12 mouse cellular contexts compared by ENCODE assay signal in the genomic region with DNA sequence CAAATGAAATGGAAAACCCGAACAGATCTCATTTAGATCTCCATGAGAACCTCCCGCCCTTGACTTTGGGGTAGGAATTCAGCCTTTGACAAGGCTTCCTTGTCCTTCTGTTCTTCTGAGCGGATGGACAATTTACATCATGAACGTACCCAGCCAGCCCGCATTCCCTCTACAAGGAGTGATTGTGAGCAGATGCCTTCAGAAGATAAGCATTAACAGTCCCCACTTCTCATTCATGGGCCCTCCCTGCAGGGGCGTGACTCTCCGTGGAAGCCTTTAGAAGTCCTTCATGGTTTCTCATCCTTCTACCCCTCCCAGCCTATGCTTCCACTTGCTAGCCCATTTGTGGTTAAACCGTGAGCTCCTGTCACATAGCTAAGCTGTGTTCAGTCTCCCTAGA. TPM values are rescaled to one million over a fixed set of nuclear protein-coding genes. Genes with fewer than 3 reads are reported as not detected.
A peak's percentile ranks its signal among the peaks of the same experiment; 100 is the strongest.
DNase-seq lines count a peak whose midpoint lies in the region; ATAC-seq and TF ChIP-seq lines count a peak whose summit lies in the region.
"Had no signal": no experiment of that assay in that cellular context is flagged by ENCODE, and none has a peak within 500 bp of the region (broad histone marks: within the 10 kb centered on the region; RNA-seq: fewer than 3 reads in every experiment).

No protein-coding gene starts in this region.

- peak overlapping the region; percentile 66 for H3K27ac ChIP-seq in heart, embryonic 10.5 days
- H3K27ac ChIP-seq in liver, embryonic 15.5 days (replicated peaks): no peak overlapping the region
- H3K27ac ChIP-seq in cerebellum, adult 2 months (ENCODE audit: insufficient read depth, low read length): no peak overlapping the region
- H3K27ac ChIP-seq: embryonic facial prominence, embryonic 12.5 days; hindbrain, embryonic 15.5 days had no signal

- no peaks in the 10 kb centered on the region for H3K27me3 ChIP-seq in heart, embryonic 10.5 days (ENCODE audit: insufficient read depth, poor library complexity, severe bottlenecking)
- no peaks in the 10 kb centered on the region for H3K27me3 ChIP-seq in liver, embryonic 15.5 days
- no peaks in the 10 kb centered on the region for H3K27me3 ChIP-seq in cerebellum, adult 2 months (ENCODE audit: control insufficient read depth, insufficient read depth, low read length)
- H3K27me3 ChIP-seq: embryonic facial prominence, embryonic 12.5 days; hindbrain, embryonic 15.5 days had no signal

- WGBS in heart, embryonic 10.5 days: 38% methylated on average over 8 of the region's 8 CpGs
- WGBS in liver, embryonic 15.5 days (ENCODE audit: insufficient replicate concordance): 23% methylated on average over 8 of the region's 8 CpGs
- 90% methylated on average over 8 of the region's 8 CpGs for WGBS in cerebellum, adult 2 months

- TF ChIP-seq CTCF in cerebellum, adult 2 months (IDR thresholded peaks at IDR 0.05; ENCODE audit: borderline replicate concordance, insufficient read depth, low read depth, low read length): no peak

- H3K36me3 ChIP-seq in heart, embryonic 10.5 days: peaks cover 5% of the 10 kb centered on the region; the same call in 1 of the 2 replicates
- no peaks in the 10 kb centered on the region for H3K36me3 ChIP-seq in liver, embryonic 15.5 days (replicated peaks)
- H3K36me3 ChIP-seq: embryonic facial prominence, embryonic 12.5 days; hindbrain, embryonic 15.5 days had no signal

- no peaks in the 10 kb centered on the region for H3K9me3 ChIP-seq in heart, embryonic 10.5 days
- no peaks in the 10 kb centered on the region for H3K9me3 ChIP-seq in liver, embryonic 15.5 days (replicated peaks)
- H3K9me3 ChIP-seq: embryonic facial prominence, embryonic 12.5 days; hindbrain, embryonic 15.5 days had no signal

- H3K9ac ChIP-seq in liver, embryonic 15.5 days: no peak overlapping the region
- H3K9ac ChIP-seq: embryonic facial prominence, embryonic 12.5 days; hindbrain, embryonic 15.5 days had no signal

- TF ChIP-seq POLR2A in cerebellum, adult 2 months (IDR thresholded peaks at IDR 0.05; ENCODE audit: borderline replicate concordance, insufficient read depth, low read length): no peak

- DNase-seq in heart, embryonic 10.5 days (ENCODE audit: low spot score): no peak
- no peak for DNase-seq in heart, postnatal 10 days
- DNase-seq in layer of hippocampus, postnatal 10 days (ENCODE audit: low spot score in 2 of 2): peak; percentile 14 to 35
- no peak for DNase-seq in layer of hippocampus, adult 9-10 months (ENCODE audit: low spot score)
- peak; percentile 71 for DNase-seq in R1 (ENCODE audit: low read depth, low spot score)
- DNase-seq in T-cell, adult 2 months (ENCODE audit: low spot score): no peak
- DNase-seq in cerebellum, adult 2 months: no peak
- DNase-seq: cerebellum, adult 11-12 months; lung, postnatal 10 days had no signal

- H3K4me1 ChIP-seq in heart, embryonic 10.5 days: peaks cover 80% of the 10 kb centered on the region
- peaks cover 41% of the 10 kb centered on the region for H3K4me1 ChIP-seq in liver, embryonic 15.5 days (replicated peaks)
- H3K4me1 ChIP-seq in cerebellum, adult 2 months (ENCODE audit: control insufficient read depth, insufficient read depth, low read length): no peaks in the 10 kb centered on the region

- no peak overlapping the region for H3K4me3 ChIP-seq in heart, embryonic 10.5 days
- no peak overlapping the region for H3K4me3 ChIP-seq in liver, embryonic 15.5 days (replicated peaks)
- no peak overlapping the region for H3K4me3 ChIP-seq in cerebellum, adult 2 months (replicated peaks; ENCODE audit: insufficient read depth, low read depth, low read length)
- H3K4me3 ChIP-seq: embryonic facial prominence, embryonic 12.5 days; hindbrain, embryonic 15.5 days had no signal

- peak overlapping the region; percentile 30 for H3K4me2 ChIP-seq in liver, embryonic 15.5 days
- H3K4me2 ChIP-seq: embryonic facial prominence, embryonic 12.5 days; hindbrain, embryonic 15.5 days had no signal

- intact Hi-C loops in heart, postnatal 10 days (cut with DNase I): no loop called here

- 0 out of 2 replicates have a peak, but pooled peaks have one; percentile 27 for ATAC-seq in liver, embryonic 15.5 days (ENCODE audit: insufficient read depth)

RNA-seq across cellular contexts. Expression of a gene that starts 58.9 kb away (rescaled TPM):
- 62.6 and 85.3 TPM in 2 replicates for polyA plus RNA-seq in heart, embryonic 10.5 days (2016; fragmentation: Nextera tagmentation; extraction: Ambion mirVana)
- total RNA-seq in heart, postnatal 10 days (2021): 100 to 1,000 TPM; 415 to 420 TPM
- total RNA-seq in layer of hippocampus, postnatal 10 days (2021): 10 to 100 TPM; 43.2 to 43.8 TPM
- 7.1 and 8.9 TPM in 2 replicates for polyA plus RNA-seq in liver, embryonic 15.5 days (2015; fragmentation: Nextera tagmentation; extraction: Ambion mirVana)
- 21.3 and 22.2 TPM in 2 replicates for polyA plus RNA-seq in cerebellum, adult 2 months (2012; rRNA removed)

Comparison
In these comparisons a context has a peak if more than half of its experiments do, and no peak if none do; other contexts are left out.
1. DNase-seq: peak in layer of hippocampus, postnatal 10 days (2 of 2) and R1 (single experiment); none in heart, embryonic 10.5 days (single experiment), heart, postnatal 10 days (0 of 2), layer of hippocampus, adult 9-10 months (single experiment), T-cell, adult 2 months (single experiment) and cerebellum, adult 2 months (0 of 2).